In the genomic region with DNA sequence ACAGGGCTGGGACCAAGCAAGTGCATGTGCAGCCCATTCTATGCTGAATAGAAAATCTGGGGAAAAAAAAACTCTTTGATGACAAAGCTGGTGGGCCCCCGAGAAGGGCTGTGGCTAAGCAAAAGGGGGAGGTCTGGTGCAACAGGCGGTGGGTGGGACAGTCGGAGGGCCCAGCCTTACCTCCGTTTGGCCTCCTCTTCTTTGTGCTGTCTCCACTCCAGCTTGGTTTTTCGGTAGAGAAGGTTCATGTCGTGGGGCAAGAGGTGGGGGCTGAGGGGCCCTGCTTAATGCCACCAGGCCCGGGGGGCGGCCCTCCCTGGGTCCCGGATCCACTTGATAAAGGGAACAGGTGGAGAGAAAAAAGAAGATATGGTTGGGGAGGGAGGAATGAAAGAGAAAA, we compare ENCODE assay signal across 10 mouse cellular contexts. TPM values are rescaled to one million over a fixed set of nuclear protein-coding genes. Genes with fewer than 3 reads are reported as not detected.
A peak's percentile ranks its signal among the peaks of the same experiment; 100 is the strongest.
DNase-seq lines count a peak whose midpoint lies in the region; ATAC-seq lines count a peak whose summit lies in the region.
"Had no signal": no experiment of that assay in that cellular context is flagged by ENCODE, and none has a peak within 500 bp of the region (broad histone marks: within the 10 kb centered on the region; RNA-seq: fewer than 3 reads in every experiment).

No protein-coding gene starts in this region.

- no peak for ATAC-seq in neural tube, embryonic 11.5 days (ENCODE audit: insufficient read depth, low FRiP score, low TSS enrichment)
- ATAC-seq in midbrain, embryonic 11.5 days (ENCODE audit: low FRiP score), result no peak

- intact Hi-C loops in gastrocnemius, postnatal 14 days (cut with DNase I; ENCODE audit: low total_unique reads), result no loop called here

- DNase-seq in cerebellum, adult 11-12 months, result peak; percentile 44
- no peak for DNase-seq in cerebellum, postnatal 4 days (ENCODE audit: low spot score in 2 of 2)
- DNase-seq in neural tube, embryonic 11.5 days (ENCODE audit: low spot score), result no peak
- no peak for DNase-seq in neural tube, embryonic 10.5 days (ENCODE audit: extremely low spot score, low spot score)
- no peak for DNase-seq in midbrain, embryonic 11.5 days (ENCODE audit: low spot score, missing footprints)
- no peak for DNase-seq in retina, embryonic 14.5 days (ENCODE audit: low spot score)
- DNase-seq in gastrocnemius, postnatal 14 days, result no peak
- DNase-seq in urinary bladder, postnatal 25 days (ENCODE audit: low spot score), result no peak

- no peaks in the 10 kb centered on the region for H3K27me3 ChIP-seq in neural tube, embryonic 11.5 days (ENCODE audit: control insufficient read depth, insufficient read depth, low read length)
- H3K27me3 ChIP-seq in midbrain, embryonic 11.5 days (ENCODE audit: control insufficient read depth, insufficient read depth, low read length), result no peaks in the 10 kb centered on the region
- H3K27me3 ChIP-seq: heart, embryonic 15.5 days had no signal

- H3K27ac ChIP-seq in neural tube, embryonic 11.5 days (ENCODE audit: low read depth, low read length), result no peak overlapping the region
- H3K27ac ChIP-seq in midbrain, embryonic 11.5 days (ENCODE audit: low read depth, low read length), result peak overlapping the region; percentile 45
- H3K27ac ChIP-seq: heart, embryonic 15.5 days had no signal

- WGBS in neural tube, embryonic 11.5 days, result 56% methylated on average over 9 of the region's 9 CpGs
- 25% methylated on average over 9 of the region's 9 CpGs for WGBS in midbrain, embryonic 11.5 days

- peak overlapping the region; percentile 78 for H3K9ac ChIP-seq in neural tube, embryonic 11.5 days (ENCODE audit: low read length)
- H3K9ac ChIP-seq in midbrain, embryonic 11.5 days (ENCODE audit: low read length), result peak overlapping the region; percentile 83

- peak overlapping the region; percentile 86 for H3K4me2 ChIP-seq in neural tube, embryonic 11.5 days (ENCODE audit: low read depth)
- H3K4me2 ChIP-seq in midbrain, embryonic 11.5 days, result peak overlapping the region; percentile 94

- H3K4me3 ChIP-seq in neural tube, embryonic 11.5 days (ENCODE audit: low read depth, low read length), result peak overlapping the region; percentile 10; the same call in 1 of the 2 replicates
- H3K4me3 ChIP-seq in midbrain, embryonic 11.5 days (ENCODE audit: low read depth, low read length), result peak overlapping the region; percentile 75

- peaks cover 9% of the 10 kb centered on the region; the same call in 1 of the 2 replicates for H3K36me3 ChIP-seq in neural tube, embryonic 11.5 days (ENCODE audit: control insufficient read depth, insufficient read depth, low read length)
- peaks cover 4% of the 10 kb centered on the region; the same call in 1 of the 2 replicates for H3K36me3 ChIP-seq in midbrain, embryonic 11.5 days (ENCODE audit: control insufficient read depth, insufficient read depth, low read length)

- peaks cover 35% of the 10 kb centered on the region for H3K4me1 ChIP-seq in neural tube, embryonic 11.5 days (ENCODE audit: control insufficient read depth, insufficient read depth, low read length)
- peaks cover 46% of the 10 kb centered on the region for H3K4me1 ChIP-seq in midbrain, embryonic 11.5 days (ENCODE audit: control insufficient read depth, insufficient read depth, low read length)

- no peaks in the 10 kb centered on the region for H3K9me3 ChIP-seq in neural tube, embryonic 11.5 days (ENCODE audit: control insufficient read depth, low read length)
- no peaks in the 10 kb centered on the region for H3K9me3 ChIP-seq in midbrain, embryonic 11.5 days (ENCODE audit: control insufficient read depth, low read length)
- H3K9me3 ChIP-seq: heart, embryonic 15.5 days had no signal

RNA-seq across cellular contexts. Expression of a gene that starts 1.9 kb away (rescaled TPM):
- polyA plus RNA-seq in neural tube, embryonic 11.5 days (2014; fragmentation: Nextera tagmentation; extraction: Ambion mirVana), result 3.8 and 4.4 TPM in 2 replicates
- polyA plus RNA-seq in midbrain, embryonic 11.5 days (2014; fragmentation: Nextera tagmentation; extraction: Ambion mirVana), result 4.8 TPM in 2 replicates
- total RNA-seq in gastrocnemius, postnatal 14 days (2021), result under 1 TPM; 0.39 to 0.42 TPM
- total RNA-seq: megakaryocyte-erythroid progenitor cell, adult 5-6 weeks had no signal

RNA-seq across cellular contexts. Expression of a gene that starts 6.1 kb away (rescaled TPM):
- polyA plus RNA-seq in neural tube, embryonic 11.5 days (2014; fragmentation: Nextera tagmentation; extraction: Ambion mirVana), result 73.9 and 75.6 TPM in 2 replicates
- 47.0 and 62.9 TPM in 2 replicates for polyA plus RNA-seq in midbrain, embryonic 11.5 days (2014; fragmentation: Nextera tagmentation; extraction: Ambion mirVana)
- total RNA-seq in gastrocnemius, postnatal 14 days (2021), result 100 to 1,000 TPM; 118 to 156 TPM

RNA-seq across cellular contexts. Expression of a gene that starts 39.2 kb away (rescaled TPM):
- 71.1 and 71.2 TPM in 2 replicates for polyA plus RNA-seq in neural tube, embryonic 11.5 days (2014; fragmentation: Nextera tagmentation; extraction: Ambion mirVana)
- polyA plus RNA-seq in midbrain, embryonic 11.5 days (2014; fragmentation: Nextera tagmentation; extraction: Ambion mirVana), result 73.3 and 83.1 TPM in 2 replicates
- total RNA-seq in gastrocnemius, postnatal 14 days (2021), result 1 to 10 TPM; 6.8 to 7.2 TPM

RNA-seq across cellular contexts. Expression of a gene that starts 48.0 kb away (rescaled TPM):
- 10.0 and 10.7 TPM in 2 replicates for polyA plus RNA-seq in neural tube, embryonic 11.5 days (2014; fragmentation: Nextera tagmentation; extraction: Ambion mirVana)
- 11.4 and 11.5 TPM in 2 replicates for polyA plus RNA-seq in midbrain, embryonic 11.5 days (2014; fragmentation: Nextera tagmentation; extraction: Ambion mirVana)
- total RNA-seq in gastrocnemius, postnatal 14 days (2021), result 10 to 100 TPM; 20.7 to 21.1 TPM

RNA-seq across cellular contexts. Expression of a gene that starts 48.1 kb away (rescaled TPM):
- polyA plus RNA-seq in neural tube, embryonic 11.5 days (2014; fragmentation: Nextera tagmentation; extraction: Ambion mirVana), result 11.4 and 11.5 TPM in 2 replicates
- 11.4 and 14.8 TPM in 2 replicates for polyA plus RNA-seq in midbrain, embryonic 11.5 days (2014; fragmentation: Nextera tagmentation; extraction: Ambion mirVana)
- 1 to 10 TPM in 1 of 2 experiments, under 1 TPM in 1; 0.84 to 1.7 TPM for total RNA-seq in gastrocnemius, postnatal 14 days (2021)
